Mouse (Mus musculus): ENCODE measurements around the gene Mxra7. TPM values are rescaled to one million over a fixed set of nuclear protein-coding genes. Genes with fewer than 3 reads are reported as not detected.
A peak's percentile ranks its signal among the peaks of the same experiment; 100 is the strongest.

Gene Mxra7
- polyA plus RNA-seq, 1 experiment, result 6.6 TPM

DNA sequence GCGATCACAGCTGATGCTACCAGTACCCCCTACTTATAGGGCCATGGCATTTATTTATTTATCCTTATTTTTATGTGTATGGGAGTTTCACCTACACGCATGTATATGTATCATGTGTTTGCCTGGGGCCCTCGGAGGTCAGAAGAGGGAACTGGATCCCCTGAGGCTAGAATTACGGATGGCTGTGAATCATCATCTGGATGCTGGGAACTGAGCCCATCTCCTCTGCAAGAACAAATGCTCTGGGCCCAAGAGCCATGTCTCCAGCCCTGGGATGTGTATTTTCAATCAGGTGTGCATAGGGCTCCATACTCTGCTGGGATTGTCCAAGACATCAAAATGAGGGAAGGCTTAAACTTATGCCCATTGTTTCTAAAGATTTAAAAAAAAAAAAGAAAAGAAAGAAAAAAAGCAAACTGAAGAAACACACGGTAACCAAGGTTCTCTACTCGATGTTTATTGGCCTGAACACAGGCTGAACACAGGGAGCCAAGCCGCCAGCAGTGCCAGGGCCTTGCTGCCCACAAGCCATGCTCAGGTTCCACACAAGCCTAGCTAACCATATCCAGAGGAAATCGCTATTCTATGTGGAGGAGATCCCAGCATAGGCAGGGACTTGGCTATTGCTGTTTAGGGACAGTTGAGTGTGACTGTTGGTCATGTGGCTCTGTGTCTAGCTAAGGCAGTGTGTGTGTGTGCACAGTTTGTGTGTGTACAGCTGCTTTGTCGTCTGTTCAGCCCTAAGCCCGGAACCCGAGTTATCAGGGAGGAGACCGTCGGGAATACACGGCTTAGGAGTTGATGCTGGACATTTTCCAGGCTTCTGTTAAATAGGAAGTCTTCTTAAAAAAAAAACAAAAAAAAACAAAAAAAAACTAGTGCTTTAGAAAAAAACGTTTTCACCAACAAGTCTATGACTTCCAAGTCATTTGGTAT, 21.4 kb downstream of the Mxra7 start:
- Histone ChIP-seq H3K4me3 (replicated peaks; ENCODE audit: control insufficient read depth, low read depth, low read length) (no peak overlapping the region), H3K4me1 (ENCODE audit: control insufficient read depth, insufficient read depth, low read length) (no peaks in the 10 kb centered on the region), H3K27ac (ENCODE audit: control insufficient read depth, insufficient read depth, low read depth, low read length, poor library complexity) (no peak overlapping the region)
- no peak for TF ChIP-seq POLR2A (IDR thresholded peaks at IDR 0.05; ENCODE audit: borderline replicate concordance, control insufficient read depth, low read depth, low read length)
- WGBS, result 75% methylated on average over 15 of the region's 15 CpGs

DNA sequence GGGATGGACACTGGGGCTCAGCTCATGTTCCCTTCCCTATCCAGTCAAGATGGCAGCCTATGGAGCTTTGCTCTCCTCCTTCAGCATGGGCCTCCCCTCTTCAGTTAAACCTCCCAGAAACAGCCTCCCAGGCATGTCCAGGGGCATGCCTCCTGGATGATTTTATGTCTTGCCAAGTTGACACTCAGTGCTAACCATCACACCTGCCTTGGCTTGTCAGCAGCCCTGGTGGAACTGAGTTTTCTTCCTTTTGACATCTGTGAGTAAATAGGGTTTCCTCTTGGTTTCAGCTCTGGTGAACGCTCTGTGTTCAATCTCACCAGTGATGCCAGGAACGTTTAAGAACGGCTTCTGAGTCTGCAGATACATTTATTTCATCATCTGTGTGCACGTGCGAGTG, 25.1 kb downstream of the Mxra7 start:
- Histone ChIP-seq H3K4me3 (replicated peaks; ENCODE audit: control insufficient read depth, low read depth, low read length) (no peak overlapping the region), H3K27ac (ENCODE audit: control insufficient read depth, insufficient read depth, low read depth, low read length, poor library complexity) (no peak overlapping the region), H3K4me1 (ENCODE audit: control insufficient read depth, insufficient read depth, low read length) (no peaks in the 10 kb centered on the region)
- TF ChIP-seq POLR2A (IDR thresholded peaks at IDR 0.05; ENCODE audit: borderline replicate concordance, control insufficient read depth, low read depth, low read length) (no peak), CTCF (IDR thresholded peaks at IDR 0.05; ENCODE audit: control insufficient read depth, insufficient read depth, low read length) (no peak)
- 58% methylated on average over 5 of the region's 5 CpGs for WGBS

DNA sequence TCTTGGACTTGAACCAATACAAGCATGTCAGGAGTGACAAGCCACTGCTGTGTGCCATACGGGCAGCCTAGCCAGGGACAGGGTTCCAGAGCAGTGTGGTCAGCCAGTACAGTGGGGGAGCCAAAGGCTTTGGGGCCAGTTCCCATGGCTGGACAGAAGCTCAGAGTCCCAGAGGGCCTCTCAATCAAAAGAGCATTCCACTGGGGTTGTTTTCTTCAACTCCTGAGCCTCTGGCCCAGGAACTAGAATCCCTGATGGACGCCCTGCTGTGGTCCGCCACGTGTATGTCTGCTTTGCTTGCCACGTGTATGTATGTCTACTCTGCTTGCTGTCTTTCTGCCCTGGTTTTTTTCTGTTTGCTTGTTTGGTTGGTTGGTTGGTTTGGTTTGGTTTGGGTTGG, 26.7 kb downstream of the Mxra7 start:
- no peak overlapping the region for H3K4me3 ChIP-seq (replicated peaks; ENCODE audit: control insufficient read depth, low read depth, low read length)
- TF ChIP-seq POLR2A (IDR thresholded peaks at IDR 0.05; ENCODE audit: borderline replicate concordance, control insufficient read depth, low read depth, low read length), result no peak
- no peak for TF ChIP-seq CTCF (IDR thresholded peaks at IDR 0.05; ENCODE audit: control insufficient read depth, insufficient read depth, low read length)
- H3K4me1 ChIP-seq (ENCODE audit: control insufficient read depth, insufficient read depth, low read length), result no peaks in the 10 kb centered on the region
- WGBS, result 62% methylated on average over 5 of the region's 5 CpGs
- H3K27ac ChIP-seq (ENCODE audit: control insufficient read depth, insufficient read depth, low read depth, low read length, poor library complexity), result no peak overlapping the region

DNA sequence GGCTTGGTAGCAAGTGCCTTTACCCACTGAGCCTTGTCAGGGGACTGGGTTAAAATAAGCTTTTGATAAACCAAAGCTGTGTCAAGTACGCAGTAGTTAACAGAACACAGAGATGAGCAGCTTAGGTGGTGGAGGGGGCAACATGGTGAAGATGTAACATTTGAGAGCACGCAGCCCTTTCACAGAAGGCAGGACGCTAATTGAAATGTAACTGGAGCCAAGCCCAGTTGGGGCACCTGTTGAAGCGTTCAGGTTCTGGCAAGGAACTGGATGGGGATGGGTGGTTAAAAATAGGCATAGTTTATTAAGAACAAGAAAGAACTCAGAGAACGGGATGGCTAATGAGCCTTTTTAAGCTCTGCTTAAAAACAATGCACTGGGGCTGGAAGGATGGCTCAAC, 28.5 kb downstream of the Mxra7 start:
- no peaks in the 10 kb centered on the region for H3K4me1 ChIP-seq (ENCODE audit: control insufficient read depth, insufficient read depth, low read length)
- 87% methylated on average over 5 of the region's 5 CpGs for WGBS
- H3K27ac ChIP-seq (ENCODE audit: control insufficient read depth, insufficient read depth, low read depth, low read length, poor library complexity), result no peak overlapping the region
- no peak overlapping the region for H3K4me3 ChIP-seq (replicated peaks; ENCODE audit: control insufficient read depth, low read depth, low read length)
- TF ChIP-seq POLR2A (IDR thresholded peaks at IDR 0.05; ENCODE audit: borderline replicate concordance, control insufficient read depth, low read depth, low read length) (no peak), CTCF (IDR thresholded peaks at IDR 0.05; ENCODE audit: control insufficient read depth, insufficient read depth, low read length) (no peak)

- H3K4me3 ChIP-seq (replicated peaks; ENCODE audit: control insufficient read depth, low read depth, low read length), result no peak overlapping the region
- 67% methylated on average over 10 of the region's 10 CpGs for WGBS
- H3K4me1 ChIP-seq (ENCODE audit: control insufficient read depth, insufficient read depth, low read length), result no peaks in the 10 kb centered on the region; the same call in 1 of the 2 replicates
- no peak overlapping the region for H3K27ac ChIP-seq (ENCODE audit: control insufficient read depth, insufficient read depth, low read depth, low read length, poor library complexity)
- TF ChIP-seq CTCF (IDR thresholded peaks at IDR 0.05; ENCODE audit: control insufficient read depth, insufficient read depth, low read length), result no peak
- no peak for TF ChIP-seq POLR2A (IDR thresholded peaks at IDR 0.05; ENCODE audit: borderline replicate concordance, control insufficient read depth, low read depth, low read length)
Measured at GRCm38 (mm10) chr11:116784221-116784620, 43.6 kb downstream of the Mxra7 start.

GRCm38 (mm10) chr11:116782737-116783145, 45.1 kb downstream of the Mxra7 start:
- Histone ChIP-seq H3K4me1 (ENCODE audit: control insufficient read depth, insufficient read depth, low read length) (no peaks in the 10 kb centered on the region; the same call in 1 of the 2 replicates), H3K27ac (ENCODE audit: control insufficient read depth, insufficient read depth, low read depth, low read length, poor library complexity) (no peak overlapping the region), H3K4me3 (replicated peaks; ENCODE audit: control insufficient read depth, low read depth, low read length) (peak overlapping the region; percentile 50)
- WGBS, result under 1% methylated on average over 9 of the region's 9 CpGs
- TF ChIP-seq CTCF (IDR thresholded peaks at IDR 0.05; ENCODE audit: control insufficient read depth, insufficient read depth, low read length), result peak; percentile 41; the same call in 1 of the 2 replicates
- TF ChIP-seq POLR2A (IDR thresholded peaks at IDR 0.05; ENCODE audit: borderline replicate concordance, control insufficient read depth, low read depth, low read length), result no peak

DNA sequence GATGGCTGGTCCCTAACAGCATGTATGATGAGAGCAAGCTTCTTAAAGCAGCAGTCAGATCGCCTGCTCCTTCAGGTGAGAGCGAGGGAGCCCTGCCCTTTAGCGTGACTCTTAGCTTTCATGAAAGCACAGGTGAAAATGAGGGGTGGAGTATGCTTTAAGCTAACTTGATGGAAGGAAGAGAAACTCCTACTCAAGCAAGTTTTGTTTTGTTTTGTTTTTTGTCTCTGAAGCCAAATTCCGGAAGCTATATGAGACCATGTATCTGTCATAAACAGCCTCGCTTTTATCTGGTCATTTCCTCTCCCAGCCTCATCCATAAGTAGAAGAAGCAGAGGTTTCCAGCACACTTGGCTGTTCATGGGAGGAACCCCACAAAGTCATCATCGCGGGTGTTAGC, 52.4 kb downstream of the Mxra7 start, which contains the start of gene St6galnac1:
Gene St6galnac1 (minus strand): TSS at position 101 of the 400 bp plus-strand sequence.
- no peaks in the 10 kb centered on the region for H3K4me1 ChIP-seq (ENCODE audit: control insufficient read depth, insufficient read depth, low read length)
- WGBS, result 86% methylated on average over 7 of the region's 7 CpGs
- TF ChIP-seq POLR2A (IDR thresholded peaks at IDR 0.05; ENCODE audit: borderline replicate concordance, control insufficient read depth, low read depth, low read length) (no peak), CTCF (IDR thresholded peaks at IDR 0.05; ENCODE audit: control insufficient read depth, insufficient read depth, low read length) (no peak)

GRCm38 (mm10) chr11:116773205-116773604, 54.6 kb downstream of the Mxra7 start:
- no peak for TF ChIP-seq CTCF (IDR thresholded peaks at IDR 0.05; ENCODE audit: control insufficient read depth, insufficient read depth, low read length)
- no peak for TF ChIP-seq POLR2A (IDR thresholded peaks at IDR 0.05; ENCODE audit: borderline replicate concordance, control insufficient read depth, low read depth, low read length)
- 38% methylated on average over 2 of the region's 2 CpGs for WGBS
- Histone ChIP-seq H3K27ac (ENCODE audit: control insufficient read depth, insufficient read depth, low read depth, low read length, poor library complexity) (no peak overlapping the region), H3K4me3 (replicated peaks; ENCODE audit: control insufficient read depth, low read depth, low read length) (no peak overlapping the region), H3K4me1 (ENCODE audit: control insufficient read depth, insufficient read depth, low read length) (no peaks in the 10 kb centered on the region)

More for the DNA sequence above, 52.4 kb downstream of the Mxra7 start, which contains the start of gene St6galnac1:
- Histone ChIP-seq H3K4me3 (replicated peaks; ENCODE audit: control insufficient read depth, low read depth, low read length) (no peak within 1 kb of the TSS), H3K27ac (ENCODE audit: control insufficient read depth, insufficient read depth, low read depth, low read length, poor library complexity) (no peak within 1 kb of the TSS)

Data from bone marrow, adult 2 months (tissue).